In genomic region chr1:121508729-121509128, GRCm38 (mm10) we compare ENCODE assay signal across 29 mouse cellular contexts. TPM values are rescaled to one million over a fixed set of nuclear protein-coding genes. Genes with fewer than 3 reads are reported as not detected.
DNase-seq lines count a peak whose midpoint lies in the region; ATAC-seq and TF ChIP-seq lines count a peak whose summit lies in the region.
"Had no signal": no experiment of that assay in that cellular context is flagged by ENCODE, and none has a peak within 500 bp of the region (broad histone marks: within the 10 kb centered on the region; RNA-seq: fewer than 3 reads in every experiment).

No protein-coding gene starts in this region.

- peaks cover 24% of the 10 kb centered on the region for H3K4me1 ChIP-seq in bone marrow macrophage, adult 2 months (ENCODE audit: control insufficient read depth, insufficient read depth, low read length)
- H3K4me1 ChIP-seq: forebrain, embryonic 10.5 days; forebrain, embryonic 13.5 days; hindbrain, embryonic 12.5 days; hindbrain, embryonic 15.5 days had no signal

- H3K79me2 ChIP-seq in macrophage (ENCODE audit: inconsistent target), result no peaks in the 10 kb centered on the region

- H3K36me3 ChIP-seq in macrophage (ENCODE audit: inconsistent target), result peaks cover 10% of the 10 kb centered on the region; the same call in 1 of the 2 replicates
- H3K36me3 ChIP-seq: hindbrain, embryonic 15.5 days had no signal

- WGBS in macrophage (ENCODE audit: missing documents), result 0% methylated on average over 2 of the region's 2 CpGs

- peak overlapping the region; percentile 87 for H3K27ac ChIP-seq in bone marrow macrophage, adult 2 months (ENCODE audit: insufficient read depth, low read depth, low read length)
- peak overlapping the region; percentile 45 for H3K27ac ChIP-seq in macrophage
- H3K27ac ChIP-seq: forebrain, embryonic 10.5 days; forebrain, embryonic 13.5 days; hindbrain, embryonic 12.5 days; hindbrain, embryonic 15.5 days had no signal

- H3K4me3 ChIP-seq in bone marrow macrophage, adult 2 months (ENCODE audit: insufficient read depth, low read length), result no peak overlapping the region
- no peak overlapping the region for H3K4me3 ChIP-seq in macrophage (ENCODE audit: inconsistent target)
- H3K4me3 ChIP-seq: forebrain, embryonic 10.5 days; forebrain, embryonic 13.5 days; hindbrain, embryonic 12.5 days; hindbrain, embryonic 15.5 days had no signal

- TF ChIP-seq CTCF in bone marrow macrophage, adult 2 months (IDR thresholded peaks at IDR 0.05; ENCODE audit: low read depth, low read length), result no peak

- TF ChIP-seq POLR2A in bone marrow macrophage, adult 2 months (IDR thresholded peaks at IDR 0.05; ENCODE audit: borderline replicate concordance, low read depth, low read length), result no peak

- peak; percentile 4 for DNase-seq in 416B (ENCODE audit: low read depth)
- DNase-seq in neural tube, embryonic 10.5 days (ENCODE audit: extremely low spot score, low spot score), result no peak
- no peak for DNase-seq in kidney, adult 8-10 months
- no peak for DNase-seq in lung, postnatal 14 days
- DNase-seq: adrenal gland, adult 2 months; adrenal gland, postnatal 14 days; cerebellum, adult 11-12 months; cerebellum, adult 8-10 months; cerebellum, postnatal 10 days; cerebellum, postnatal 36 days; gastrocnemius, postnatal 10 days; gastrocnemius, postnatal 36 days; heart, adult 11 months had no signal

- ATAC-seq in monocyte, adult 5-6 weeks (replicated peaks; ENCODE audit: insufficient number of reproducible peaks, low FRiP score, low TSS enrichment, poor library complexity, severe bottlenecking), result 0 out of 2 replicates have a peak, but pooled peaks have one; percentile 47
- ATAC-seq: forebrain, embryonic 13.5 days; forebrain, embryonic 16.5 days; Patski had no signal

RNA-seq across cellular contexts. Expression of gene Htr5b, which starts 19.5 kb away (rescaled TPM):
- polyA plus RNA-seq in bone marrow macrophage, adult 2 months (2012; ENCODE audit: insufficient read depth, insufficient read length, missing spikeins), result not detected in 2 replicates
- total RNA-seq in macrophage (2018; cell fraction: chromatin; rRNA removed), result not detected
- not detected for total RNA-seq in macrophage (2018; cell fraction: cytosol; rRNA removed)
- not detected for total RNA-seq in macrophage (2018; cell fraction: nucleus; rRNA removed)
- polyA plus RNA-seq in macrophage (2018), result not detected in 3 replicates
- total RNA-seq in monocyte, adult 5-6 weeks (2017), result not detected in 3 replicates
- total RNA-seq: adrenal gland, adult 2 months; adrenal gland, postnatal 14 days; adrenal gland, postnatal 4 days; gastrocnemius, adult 18-20 months; gastrocnemius, postnatal 10 days; gastrocnemius, postnatal 36 days; heart, adult 8-10 months; heart, postnatal 25 days; hematopoietic stem cell, adult 5-6 weeks had no signal
- polyA plus RNA-seq: adrenal gland, adult 2 months; forebrain, embryonic 13.5 days; heart, embryonic 14.5 days; heart, postnatal 0 days; hindbrain, embryonic 12.5 days; Patski had no signal

RNA-seq across cellular contexts. Expression of gene Ddx18, which starts 59.1 kb away (rescaled TPM):
- 27.4 and 30.9 TPM in 2 replicates for polyA plus RNA-seq in bone marrow macrophage, adult 2 months (2012; ENCODE audit: insufficient read depth, insufficient read length, missing spikeins)
- total RNA-seq in macrophage (2018; cell fraction: chromatin; rRNA removed), result 10 to 100 TPM in 24 of 26 experiments, 1 to 10 TPM in 2; 8.1 to 40.1 (median 27.6) TPM
- total RNA-seq in macrophage (2018; cell fraction: cytosol; rRNA removed), result 10 to 100 TPM; 17.3 to 32.8 (median 28.8) TPM
- 10 to 100 TPM; 11.5 to 43.1 (median 20.6) TPM for total RNA-seq in macrophage (2018; cell fraction: nucleus; rRNA removed)
- 18.0 to 51.6 TPM (median 25.3 TPM) in 3 replicates for polyA plus RNA-seq in macrophage (2018)
- 19.0 to 38.8 TPM (median 25.3 TPM) in 3 replicates for total RNA-seq in monocyte, adult 5-6 weeks (2017)
